Mouse (Mus musculus) 3134 (cell line): ENCODE measurements around the gene Fabp3.

Experiments
- DNase-seq: peaks from one replicate; pipeline ENCODE4 v3.0.0-alpha.2; 2011; ENCODE audit warnings: low spot score; ENCODE audit not compliant: insufficient read length; ENCODE audit errors: extremely low read depth

The Fabp3 gene

GRCm38 (mm10) chr4:130323165-130323564, 14.8 kb downstream of the Fabp3 start:
- no peak for DNase-seq

DNA sequence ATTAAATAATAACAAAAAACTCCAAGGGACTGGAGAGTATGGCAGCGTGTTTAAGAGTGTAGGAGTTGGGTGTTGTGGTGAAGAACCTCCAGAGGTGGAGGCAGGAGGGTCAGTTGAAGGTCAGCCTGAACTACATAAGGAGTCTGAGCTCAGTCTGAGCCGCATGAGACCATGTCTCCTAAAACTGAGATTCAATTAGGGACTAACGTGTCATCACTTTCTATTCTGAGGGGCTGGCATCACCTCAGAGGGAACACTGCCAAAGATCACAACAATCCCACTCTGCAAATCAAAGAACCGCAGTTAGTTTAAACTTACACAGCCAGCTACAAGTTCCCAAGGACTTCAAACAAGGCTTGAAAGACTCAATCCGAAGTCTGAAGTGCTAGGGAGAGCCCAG, 15.2 kb downstream of the Fabp3 start:
- no peak for DNase-seq

DNA sequence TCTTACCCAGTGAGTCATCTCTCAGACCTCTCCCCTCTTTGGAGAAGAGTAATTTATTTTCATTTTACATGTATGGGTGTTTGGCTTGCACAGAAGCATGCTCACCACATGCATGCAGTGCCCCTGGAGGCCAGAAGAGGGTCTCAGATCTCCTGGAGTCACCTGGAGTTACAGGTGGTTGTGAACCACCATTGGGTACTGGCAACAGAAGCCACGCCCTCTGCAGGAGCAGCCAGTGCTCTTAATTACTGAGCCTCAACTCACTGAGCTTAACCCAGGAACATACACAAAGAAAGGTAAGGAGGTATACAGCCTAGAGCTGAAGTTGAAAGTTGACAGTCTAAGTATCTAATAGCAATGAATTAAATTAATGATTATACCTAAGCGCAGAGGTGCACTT, 17.1 kb downstream of the Fabp3 start:
- DNase-seq: no peak

DNA sequence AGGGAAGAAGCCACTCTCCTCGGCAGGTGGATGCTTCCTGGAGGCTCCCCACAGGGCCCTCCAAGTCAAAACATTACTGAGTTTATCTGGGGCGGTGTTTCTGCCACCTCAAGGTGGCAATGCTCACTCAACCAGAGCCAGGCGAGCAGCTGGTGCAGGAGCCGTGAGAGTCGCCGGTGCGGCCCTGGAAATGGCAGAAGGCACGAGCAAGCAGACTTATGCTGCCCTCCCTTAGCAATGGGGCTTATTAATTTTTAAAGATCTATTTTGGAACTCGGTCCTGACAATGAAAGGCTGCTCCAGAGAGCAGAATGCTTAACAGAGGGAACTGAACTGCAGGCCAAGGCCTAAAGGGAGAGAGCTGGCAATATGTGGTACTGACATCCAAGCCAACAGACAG, 19.0 kb downstream of the Fabp3 start:
- DNase-seq: no peak

GRCm38 (mm10) chr4:130335867-130336266, 27.5 kb downstream of the Fabp3 start:
- no peak for DNase-seq

- no peak for DNase-seq
Measured at GRCm38 (mm10) chr4:130341691-130342090, 33.3 kb downstream of the Fabp3 start.

DNA sequence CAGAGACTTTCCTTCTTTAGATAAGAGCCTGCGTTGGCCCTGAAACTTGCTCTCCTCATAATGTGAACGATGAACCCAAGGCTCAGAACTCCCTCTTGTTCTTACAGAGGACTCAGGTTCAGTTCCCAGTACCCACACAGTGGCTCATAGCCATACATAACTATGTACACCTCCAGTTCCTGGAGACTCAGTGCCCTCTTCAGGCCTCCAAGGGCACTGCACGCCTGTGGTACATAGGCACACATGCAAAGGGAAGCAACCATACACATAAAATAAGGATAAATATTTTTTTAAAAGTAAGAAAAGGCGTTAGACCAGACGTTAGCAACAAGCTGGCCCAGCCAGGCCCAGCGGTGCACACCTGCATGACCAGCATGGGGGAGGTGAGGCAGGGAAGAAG, 41.3 kb downstream of the Fabp3 start:
- no peak for DNase-seq

DNA sequence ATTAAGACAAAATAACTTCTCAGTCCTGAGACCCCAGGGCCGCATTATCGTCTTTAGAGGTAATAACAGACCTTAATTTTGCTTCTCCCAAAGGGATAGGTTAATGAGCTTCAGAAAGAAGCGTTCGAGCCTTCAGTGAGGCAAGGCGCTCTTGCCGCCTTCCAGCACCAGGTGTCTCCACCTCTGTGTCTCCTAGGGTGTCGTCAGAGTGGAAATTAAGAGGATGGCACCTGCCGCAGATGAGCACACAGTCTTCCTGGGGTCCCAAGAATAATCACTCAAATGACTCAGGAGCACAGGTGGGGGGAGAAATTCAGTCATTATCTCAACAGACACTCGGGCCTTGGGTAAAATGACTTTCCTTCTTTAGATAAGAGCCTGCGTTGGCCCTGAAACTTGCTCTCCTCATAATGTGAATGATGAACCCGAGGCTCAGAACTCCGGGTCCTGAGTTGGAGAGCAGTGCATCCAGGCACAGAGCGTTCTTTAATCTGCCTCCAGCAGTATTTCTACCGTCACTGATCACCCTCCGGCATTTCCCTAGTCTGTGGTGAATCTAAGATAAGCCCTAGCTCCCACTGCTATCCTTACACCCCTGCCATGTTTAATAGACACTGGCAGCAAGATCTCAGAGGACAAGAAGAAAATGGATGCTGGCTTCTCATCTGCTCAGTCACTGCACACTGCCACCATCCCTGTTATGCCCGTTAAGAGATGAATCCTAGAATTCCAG, 42.5 kb downstream of the Fabp3 start:
- no peak for DNase-seq

DNA sequence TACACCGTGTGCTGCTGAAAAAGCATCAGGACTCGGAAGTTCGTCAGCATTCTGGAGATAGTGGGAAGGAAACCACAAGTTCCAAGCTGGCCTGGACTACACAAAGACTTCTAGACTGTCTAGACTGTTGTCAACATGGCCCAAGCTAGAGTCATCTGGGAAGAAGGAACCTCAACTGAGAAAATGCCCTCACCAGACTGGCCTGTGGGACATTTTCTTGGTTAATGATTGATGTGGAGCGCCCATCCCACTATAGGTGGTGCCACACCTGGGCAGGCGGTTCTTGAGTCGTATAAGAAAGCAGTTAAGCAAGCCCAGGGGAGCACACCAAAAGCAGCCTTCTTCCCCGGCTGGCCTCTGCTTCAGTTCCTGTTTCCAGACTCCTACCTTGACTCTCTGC, 44.2 kb downstream of the Fabp3 start:
- no peak for DNase-seq

GRCm38 (mm10) chr4:130357946-130358345, 49.6 kb downstream of the Fabp3 start:
- no peak for DNase-seq

GRCm38 (mm10) chr4:130359486-130360237, 51.3 kb downstream of the Fabp3 start, which contains the start of the genes Zcchc17 and Snrnp40:
Gene Zcchc17, minus strand, starts transcription at chr4:130359943.
Gene Snrnp40, plus strand, starts transcription at chr4:130360132.
- peak; percentile 98 for DNase-seq

DNA sequence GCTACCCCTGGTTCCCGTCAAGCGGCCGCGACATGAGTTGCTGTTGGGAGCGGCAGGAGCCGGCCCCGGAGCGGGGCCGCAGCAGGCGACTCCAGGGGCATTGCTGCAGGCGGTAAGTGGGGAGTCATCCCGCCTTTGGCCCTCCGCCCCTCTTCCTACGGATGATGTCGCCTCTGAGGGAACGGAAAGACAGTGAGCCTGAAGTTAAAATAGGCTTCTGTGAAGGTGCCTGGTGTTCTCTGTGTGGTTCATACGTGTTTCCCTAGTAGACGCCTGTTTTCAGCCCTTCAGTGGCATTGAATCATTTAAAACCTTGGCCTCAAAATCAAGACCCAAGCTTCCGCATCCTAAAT, 51.8 kb downstream of the Fabp3 start:
- no peak for DNase-seq
